23 mouse cellular contexts compared by ENCODE assay signal in genomic region chr7:72962815-72963214, GRCm38 (mm10).
DNase-seq lines count a peak whose midpoint lies in the region; ATAC-seq and TF ChIP-seq lines count a peak whose summit lies in the region.
"Had no signal": no experiment of that assay in that cellular context is flagged by ENCODE, and none has a peak within 500 bp of the region (broad histone marks: within the 10 kb centered on the region; RNA-seq: fewer than 3 reads in every experiment).

No protein-coding gene starts in this region.

- 33% methylated on average over 3 of the region's 3 CpGs for WGBS in neural tube, embryonic 11.5 days
- WGBS in hindbrain, postnatal 0 days, result 23% methylated on average over 3 of the region's 3 CpGs

- peaks cover 4% of the 10 kb centered on the region; the same call in 1 of the 2 replicates for H3K4me1 ChIP-seq in neural tube, embryonic 11.5 days (ENCODE audit: control insufficient read depth, insufficient read depth, low read length)
- H3K4me1 ChIP-seq in hindbrain, postnatal 0 days (ENCODE audit: insufficient read depth, low read length), result 0 out of 2 replicates have a peak, but pooled peaks cover 5% of the 10 kb centered on the region
- H3K4me1 ChIP-seq: heart, embryonic 15.5 days; limb, embryonic 12.5 days; liver, embryonic 13.5 days; lung, embryonic 15.5 days had no signal

- H3K9me3 ChIP-seq in neural tube, embryonic 11.5 days (ENCODE audit: control insufficient read depth, low read length), result no peaks in the 10 kb centered on the region
- no peaks in the 10 kb centered on the region for H3K9me3 ChIP-seq in hindbrain, postnatal 0 days (ENCODE audit: low read length)
- H3K9me3 ChIP-seq: heart, embryonic 15.5 days; limb, embryonic 12.5 days; liver, embryonic 13.5 days; lung, embryonic 15.5 days had no signal

- H3K27me3 ChIP-seq in neural tube, embryonic 11.5 days (ENCODE audit: control insufficient read depth, insufficient read depth, low read length), result no peaks in the 10 kb centered on the region
- no peaks in the 10 kb centered on the region for H3K27me3 ChIP-seq in hindbrain, postnatal 0 days (ENCODE audit: insufficient read depth, low read length)
- H3K27me3 ChIP-seq: CH12.LX; heart, embryonic 15.5 days; limb, embryonic 12.5 days; liver, embryonic 13.5 days; lung, embryonic 15.5 days had no signal

- no peak for TF ChIP-seq CTCF in hindbrain, postnatal 0 days (IDR thresholded peaks at IDR 0.05; ENCODE audit: low read depth)

- ATAC-seq in neural tube, embryonic 11.5 days (ENCODE audit: insufficient read depth, low FRiP score, low TSS enrichment), result peak; percentile 63
- no peak for ATAC-seq in hindbrain, postnatal 0 days
- ATAC-seq: forebrain, embryonic 16.5 days; intestine, embryonic 16.5 days had no signal

- H3K27ac ChIP-seq in neural tube, embryonic 11.5 days (ENCODE audit: low read depth, low read length), result no peak overlapping the region
- peak overlapping the region; percentile 1; the same call in 1 of the 2 replicates for H3K27ac ChIP-seq in hindbrain, postnatal 0 days
- H3K27ac ChIP-seq: heart, adult 2 months; heart, embryonic 15.5 days; limb, embryonic 12.5 days; liver, embryonic 13.5 days; lung, embryonic 15.5 days; macrophage had no signal

- peak; percentile 21 to 38 for DNase-seq in cerebellum, postnatal 10 days
- DNase-seq in cerebellum, adult 8-10 months, result no peak
- peak; percentile 46 for DNase-seq in neural tube, embryonic 11.5 days (ENCODE audit: low spot score)
- no peak for DNase-seq in neural tube, embryonic 10.5 days (ENCODE audit: extremely low spot score, low spot score)
- DNase-seq in hindbrain, postnatal 0 days (ENCODE audit: low spot score), result peak; percentile 65
- no peak for DNase-seq in thymus, postnatal 14 days
- DNase-seq in urinary bladder, postnatal 10 days (ENCODE audit: low spot score), result no peak
- DNase-seq: adrenal gland, postnatal 36 days; gastrocnemius, postnatal 25 days; heart, adult 2 months; heart, postnatal 4 days; liver, embryonic 13.5 days; right cerebral cortex, postnatal 14 days; spleen, adult 18-20 months; thymus, postnatal 36 days had no signal

- no peak overlapping the region for H3K4me3 ChIP-seq in neural tube, embryonic 11.5 days (ENCODE audit: low read depth, low read length)
- H3K4me3 ChIP-seq in hindbrain, postnatal 0 days (ENCODE audit: low read length), result no peak overlapping the region
- H3K4me3 ChIP-seq: erythroblast, embryonic 14.5 days; heart, adult 2 months; heart, embryonic 15.5 days; limb, embryonic 12.5 days; liver, embryonic 13.5 days; lung, embryonic 15.5 days had no signal

- H3K9ac ChIP-seq in neural tube, embryonic 11.5 days (ENCODE audit: low read length), result no peak overlapping the region
- no peak overlapping the region for H3K9ac ChIP-seq in hindbrain, postnatal 0 days (replicated peaks; ENCODE audit: low read length)
- H3K9ac ChIP-seq: heart, embryonic 15.5 days; limb, embryonic 12.5 days; liver, embryonic 13.5 days; lung, embryonic 15.5 days had no signal

- no peak overlapping the region for H3K4me2 ChIP-seq in neural tube, embryonic 11.5 days (ENCODE audit: low read depth)
- no peak overlapping the region for H3K4me2 ChIP-seq in hindbrain, postnatal 0 days (ENCODE audit: low read depth, low read length)
- H3K4me2 ChIP-seq: heart, embryonic 15.5 days; limb, embryonic 12.5 days; liver, embryonic 13.5 days; lung, embryonic 15.5 days had no signal

- H3K36me3 ChIP-seq in neural tube, embryonic 11.5 days (ENCODE audit: control insufficient read depth, insufficient read depth, low read length), result no peaks in the 10 kb centered on the region
- H3K36me3 ChIP-seq in hindbrain, postnatal 0 days (ENCODE audit: insufficient read depth, low read length), result no peaks in the 10 kb centered on the region
- H3K36me3 ChIP-seq: heart, embryonic 15.5 days; limb, embryonic 12.5 days; liver, embryonic 13.5 days; lung, embryonic 15.5 days had no signal

Comparison
In these comparisons a context has a peak if more than half of its experiments do, and no peak if none do; other contexts are left out.
1. DNase-seq: peak in cerebellum, postnatal 10 days (2 of 2), neural tube, embryonic 11.5 days (single experiment) and hindbrain, postnatal 0 days (single experiment); none in cerebellum, adult 8-10 months (single experiment), neural tube, embryonic 10.5 days (single experiment), thymus, postnatal 14 days (single experiment) and urinary bladder, postnatal 10 days (single experiment).